Mouse (Mus musculus): ENCODE measurements at regions not wholly inside any gene's neighbourhood (a gene's known extent, or its start where the extent isn't known, plus 50 kb on each side); places are given as distances from the start of the nearest gene placed in this dataset.

DNA sequence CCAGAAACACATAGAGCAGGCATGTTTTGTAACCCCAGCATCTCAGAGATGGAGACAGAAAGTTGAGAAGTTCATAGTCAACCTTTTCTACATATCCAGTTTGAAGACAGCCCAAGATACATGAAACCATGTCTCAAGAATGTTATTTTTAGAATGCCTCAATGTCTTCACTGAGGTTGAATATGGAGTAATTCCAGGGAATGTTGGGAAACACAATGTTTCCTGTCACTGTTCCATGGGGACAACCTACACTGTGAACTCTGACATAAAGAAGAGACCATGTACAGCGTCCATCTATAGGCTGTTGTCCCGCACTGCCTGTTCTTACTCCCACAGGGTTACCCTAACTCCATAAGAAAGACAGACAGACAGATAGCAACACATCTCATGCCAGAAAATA is 89.8 kb upstream of the Mark1 start:
- no peak overlapping the region for H3K9ac ChIP-seq
- H3K4me1 ChIP-seq (replicated peaks): peaks cover 23% of the 10 kb centered on the region
- no peak for ATAC-seq (ENCODE audit: insufficient number of reproducible peaks, low FRiP score)
- H3K4me2 ChIP-seq: no peak overlapping the region
- no peaks in the 10 kb centered on the region for H3K36me3 ChIP-seq
- H3K4me3 ChIP-seq: no peak overlapping the region
- H3K9me3 ChIP-seq (replicated peaks): 0 out of 2 replicates have a peak, but pooled peaks cover 2% of the 10 kb centered on the region
- 74% methylated on average over 2 of the region's 2 CpGs for WGBS
- no peak overlapping the region; the same call in 1 of the 2 replicates for H3K27ac ChIP-seq (ENCODE audit: poor library complexity, severe bottlenecking)
- H3K27me3 ChIP-seq (replicated peaks): no peaks in the 10 kb centered on the region

DNA sequence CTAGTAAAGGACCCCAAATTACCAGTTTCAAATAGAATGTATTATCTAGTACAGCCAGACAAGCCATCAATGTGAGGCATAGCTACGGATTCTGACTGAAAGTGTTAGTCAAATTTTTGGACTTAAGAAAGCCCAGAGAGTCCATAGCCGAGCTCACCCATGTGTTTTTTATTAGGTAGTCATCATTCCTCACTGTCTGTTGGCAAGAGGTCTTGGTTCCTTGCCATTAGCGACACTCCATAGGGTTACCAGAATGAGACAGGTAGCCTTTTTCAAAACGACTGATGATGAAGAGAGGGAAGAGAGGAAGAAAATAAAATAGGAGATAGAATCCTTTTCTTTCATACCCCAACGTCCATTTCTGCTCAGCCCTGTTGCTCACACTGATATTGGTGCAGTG is 83.8 kb upstream of the Mark1 start:
- no peak overlapping the region for H3K9ac ChIP-seq
- no peak overlapping the region for H3K4me2 ChIP-seq
- no peak overlapping the region for H3K4me3 ChIP-seq
- 0 out of 2 replicates have a peak, but pooled peaks cover 2% of the 10 kb centered on the region for H3K9me3 ChIP-seq (replicated peaks)
- WGBS: 72% methylated on average over 5 of the region's 5 CpGs
- H3K27me3 ChIP-seq (replicated peaks): no peaks in the 10 kb centered on the region
- no peak overlapping the region for H3K27ac ChIP-seq (ENCODE audit: poor library complexity, severe bottlenecking)
- 0 out of 2 replicates have a peak, but pooled peaks cover 2% of the 10 kb centered on the region for H3K4me1 ChIP-seq (replicated peaks)
- no peak for ATAC-seq (ENCODE audit: insufficient number of reproducible peaks, low FRiP score)
- H3K36me3 ChIP-seq: no peaks in the 10 kb centered on the region

GRCm38 (mm10) chr1:185080118-185080517 is 80.7 kb upstream of the Mark1 start:
- 50% methylated on average over 3 of the region's 3 CpGs for WGBS
- Histone ChIP-seq H3K4me3 (no peak overlapping the region), H3K9ac (no peak overlapping the region), H3K27me3 (replicated peaks) (no peaks in the 10 kb centered on the region), H3K4me1 (replicated peaks) (no peaks in the 10 kb centered on the region), H3K27ac (ENCODE audit: poor library complexity, severe bottlenecking) (no peak overlapping the region), H3K36me3 (no peaks in the 10 kb centered on the region), H3K4me2 (no peak overlapping the region), H3K9me3 (replicated peaks) (no peaks in the 10 kb centered on the region)
- no peak for ATAC-seq (ENCODE audit: insufficient number of reproducible peaks, low FRiP score)

GRCm38 (mm10) chr1:185079331-185079880 is 80.0 kb upstream of the Mark1 start:
- Histone ChIP-seq H3K36me3 (no peaks in the 10 kb centered on the region), H3K9me3 (replicated peaks) (no peaks in the 10 kb centered on the region), H3K27me3 (replicated peaks) (no peaks in the 10 kb centered on the region), H3K27ac (ENCODE audit: poor library complexity, severe bottlenecking) (no peak overlapping the region), H3K9ac (no peak overlapping the region), H3K4me1 (replicated peaks) (no peaks in the 10 kb centered on the region), H3K4me2 (no peak overlapping the region), H3K4me3 (no peak overlapping the region)
- 46% methylated on average over 5 of the region's 5 CpGs for WGBS
- no peak for ATAC-seq (ENCODE audit: insufficient number of reproducible peaks, low FRiP score)

- 80% methylated on average over 5 of the region's 5 CpGs for WGBS
- no peak for ATAC-seq (ENCODE audit: insufficient number of reproducible peaks, low FRiP score)
- H3K36me3 ChIP-seq: no peaks in the 10 kb centered on the region
- H3K9ac ChIP-seq: no peak overlapping the region
- H3K27ac ChIP-seq (ENCODE audit: poor library complexity, severe bottlenecking): no peak overlapping the region
- H3K4me2 ChIP-seq: no peak overlapping the region
- H3K27me3 ChIP-seq (replicated peaks): no peaks in the 10 kb centered on the region
- no peak overlapping the region for H3K4me3 ChIP-seq
- no peaks in the 10 kb centered on the region for H3K4me1 ChIP-seq (replicated peaks)
- H3K9me3 ChIP-seq (replicated peaks): no peaks in the 10 kb centered on the region
These were observed 74.6 kb upstream of the Mark1 start for GRCm38 (mm10) chr1:185074001-185074400.

DNA sequence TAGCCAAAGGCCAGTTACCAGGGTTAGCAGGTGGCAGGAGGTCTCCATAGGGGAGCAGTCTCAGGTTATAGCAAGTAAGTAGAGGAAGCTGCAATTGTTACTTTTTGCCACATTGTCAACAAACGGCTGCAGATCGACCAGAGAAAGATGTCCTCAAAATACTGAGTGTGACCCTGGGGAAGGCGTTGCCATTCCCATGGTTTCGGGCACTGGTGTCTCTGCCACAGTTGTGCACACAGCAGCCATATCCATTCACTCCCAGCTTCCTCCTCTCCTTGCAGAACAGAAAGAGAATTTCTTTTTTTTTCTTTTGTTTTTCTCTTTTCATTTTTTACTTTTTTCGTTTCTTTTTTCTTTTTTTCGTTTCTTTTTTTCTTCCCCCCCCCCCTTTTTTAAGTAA is 73.4 kb upstream of the Mark1 start:
- no peak for ATAC-seq (ENCODE audit: insufficient number of reproducible peaks, low FRiP score)
- no peak overlapping the region for H3K9ac ChIP-seq
- peaks cover 6% of the 10 kb centered on the region for H3K4me1 ChIP-seq (replicated peaks)
- no peaks in the 10 kb centered on the region for H3K36me3 ChIP-seq
- 71% methylated on average over 6 of the region's 6 CpGs for WGBS
- H3K27ac ChIP-seq (ENCODE audit: poor library complexity, severe bottlenecking): no peak overlapping the region
- no peaks in the 10 kb centered on the region for H3K9me3 ChIP-seq (replicated peaks)
- no peaks in the 10 kb centered on the region for H3K27me3 ChIP-seq (replicated peaks)
- no peak overlapping the region for H3K4me3 ChIP-seq
- H3K4me2 ChIP-seq: no peak overlapping the region

DNA sequence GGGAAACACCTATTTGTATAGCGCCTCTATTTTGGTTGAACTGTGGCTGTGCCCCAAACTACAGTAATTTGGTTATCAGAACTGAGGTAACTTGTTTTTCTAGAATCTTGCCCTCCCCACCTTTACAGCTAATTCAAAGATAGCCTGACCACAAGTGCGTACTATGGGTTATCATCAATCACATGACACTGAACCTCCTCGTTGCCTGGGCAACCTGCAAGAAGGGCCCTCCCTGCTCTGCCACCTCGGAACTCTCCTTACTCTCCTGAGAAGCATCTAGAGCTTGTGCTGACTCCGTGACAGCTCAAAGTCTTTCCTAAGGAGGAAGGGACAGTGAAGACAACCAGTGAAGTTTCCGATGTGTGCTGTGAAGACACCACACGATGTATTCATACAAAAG is 72.2 kb upstream of the Mark1 start:
- Histone ChIP-seq H3K4me3 (no peak overlapping the region), H3K4me1 (replicated peaks) (peaks cover 11% of the 10 kb centered on the region), H3K4me2 (no peak overlapping the region), H3K36me3 (no peaks in the 10 kb centered on the region), H3K27ac (ENCODE audit: poor library complexity, severe bottlenecking) (no peak overlapping the region), H3K9ac (no peak overlapping the region), H3K9me3 (replicated peaks) (no peaks in the 10 kb centered on the region), H3K27me3 (replicated peaks) (no peaks in the 10 kb centered on the region)
- ATAC-seq (ENCODE audit: insufficient number of reproducible peaks, low FRiP score): no peak
- WGBS: 47% methylated on average over 7 of the region's 7 CpGs

DNA sequence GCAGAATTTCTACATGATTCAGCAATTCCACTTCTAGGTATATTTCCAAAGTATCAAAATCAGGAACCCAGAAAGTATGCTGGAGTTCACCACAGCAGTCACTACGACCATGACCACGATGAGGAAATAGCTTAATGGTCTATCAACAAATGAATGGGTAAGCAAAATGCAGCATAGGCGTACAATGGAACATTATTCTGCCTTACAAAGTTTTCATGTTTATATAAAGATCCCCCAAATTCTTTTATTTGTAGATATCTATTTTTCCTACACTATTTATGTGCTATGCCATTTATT is 71.4 kb upstream of the Mark1 start:
- H3K4me1 ChIP-seq (replicated peaks): peaks cover 11% of the 10 kb centered on the region
- 84% methylated on average over 3 of the region's 3 CpGs for WGBS
- H3K36me3 ChIP-seq: no peaks in the 10 kb centered on the region
- no peaks in the 10 kb centered on the region for H3K9me3 ChIP-seq (replicated peaks)
- H3K9ac ChIP-seq: no peak overlapping the region
- H3K4me2 ChIP-seq: no peak overlapping the region
- no peaks in the 10 kb centered on the region for H3K27me3 ChIP-seq (replicated peaks)
- no peak for ATAC-seq (ENCODE audit: insufficient number of reproducible peaks, low FRiP score)
- no peak overlapping the region for H3K27ac ChIP-seq (ENCODE audit: poor library complexity, severe bottlenecking)
- no peak overlapping the region for H3K4me3 ChIP-seq

DNA sequence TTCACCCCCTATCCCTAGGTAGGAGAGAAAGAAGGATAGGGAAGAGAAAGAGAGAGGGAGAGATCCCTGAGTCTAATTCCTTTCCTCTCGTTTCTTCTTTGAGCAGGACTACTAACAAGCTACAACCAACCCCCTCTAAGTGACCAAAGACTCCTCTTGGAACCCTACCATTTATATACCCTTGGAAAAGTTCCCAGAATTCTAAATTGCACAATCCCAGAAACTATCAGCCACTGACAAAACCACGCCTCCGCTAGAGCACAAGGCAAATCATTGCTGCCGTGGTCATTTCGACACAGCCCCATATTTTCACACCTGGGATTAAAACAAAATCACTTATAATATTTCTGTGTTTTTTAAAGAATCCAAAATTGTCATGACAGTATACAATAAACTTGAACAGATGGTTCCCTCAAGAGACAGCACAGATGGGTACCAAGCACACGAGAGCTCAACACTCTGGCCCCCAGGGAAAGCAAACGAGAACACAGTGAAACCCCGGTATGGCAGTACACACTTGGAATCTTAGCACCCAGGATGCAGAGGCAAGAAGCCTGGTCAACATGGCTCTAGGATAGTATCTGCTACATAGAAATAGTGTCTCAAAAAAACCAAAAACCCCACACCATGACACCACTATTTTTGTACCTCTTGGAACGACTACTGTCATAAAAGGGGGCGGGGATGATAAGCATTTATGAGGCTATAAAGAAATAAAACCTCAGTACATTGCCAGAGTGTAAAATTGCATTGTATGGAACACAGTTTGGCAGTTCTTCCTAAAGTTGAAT is 70.9 kb upstream of the Mark1 start:
- Histone ChIP-seq H3K9ac (no peak overlapping the region), H3K9me3 (replicated peaks) (no peaks in the 10 kb centered on the region), H3K4me1 (replicated peaks) (peaks cover 11% of the 10 kb centered on the region), H3K27ac (ENCODE audit: poor library complexity, severe bottlenecking) (no peak overlapping the region), H3K4me2 (no peak overlapping the region), H3K27me3 (replicated peaks) (no peaks in the 10 kb centered on the region), H3K4me3 (no peak overlapping the region), H3K36me3 (no peaks in the 10 kb centered on the region)
- WGBS: 76% methylated on average over 10 of the region's 10 CpGs
- ATAC-seq (ENCODE audit: insufficient number of reproducible peaks, low FRiP score): no peak

DNA sequence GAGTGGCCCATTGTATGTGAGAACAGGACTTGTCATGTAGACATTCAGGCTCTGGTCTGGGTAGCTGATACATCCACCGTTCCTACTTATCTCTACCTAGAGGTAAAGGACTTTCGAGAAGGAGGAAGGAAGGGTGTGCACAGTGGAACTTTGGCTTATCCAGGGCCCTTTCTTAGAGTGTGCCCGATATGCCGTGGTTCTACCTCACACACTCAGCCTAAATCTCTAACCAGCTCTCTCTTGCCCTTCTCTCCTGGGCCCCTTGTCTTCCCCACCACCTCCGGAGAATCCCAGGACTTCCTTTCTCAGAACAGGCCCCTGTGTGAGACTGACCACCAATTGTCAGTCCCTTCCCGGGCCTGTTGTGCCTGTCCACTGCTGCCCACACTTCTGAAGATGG is 68.8 kb upstream of the Mark1 start:
- ATAC-seq (ENCODE audit: insufficient number of reproducible peaks, low FRiP score): no peak
- H3K27ac ChIP-seq (ENCODE audit: poor library complexity, severe bottlenecking): no peak overlapping the region
- H3K4me3 ChIP-seq: no peak overlapping the region
- no peaks in the 10 kb centered on the region for H3K9me3 ChIP-seq (replicated peaks)
- H3K27me3 ChIP-seq (replicated peaks): no peaks in the 10 kb centered on the region
- no peaks in the 10 kb centered on the region for H3K36me3 ChIP-seq
- H3K4me2 ChIP-seq: no peak overlapping the region
- no peak overlapping the region for H3K9ac ChIP-seq
- WGBS: 42% methylated on average over 6 of the region's 6 CpGs
- H3K4me1 ChIP-seq (replicated peaks): peaks cover 11% of the 10 kb centered on the region

DNA sequence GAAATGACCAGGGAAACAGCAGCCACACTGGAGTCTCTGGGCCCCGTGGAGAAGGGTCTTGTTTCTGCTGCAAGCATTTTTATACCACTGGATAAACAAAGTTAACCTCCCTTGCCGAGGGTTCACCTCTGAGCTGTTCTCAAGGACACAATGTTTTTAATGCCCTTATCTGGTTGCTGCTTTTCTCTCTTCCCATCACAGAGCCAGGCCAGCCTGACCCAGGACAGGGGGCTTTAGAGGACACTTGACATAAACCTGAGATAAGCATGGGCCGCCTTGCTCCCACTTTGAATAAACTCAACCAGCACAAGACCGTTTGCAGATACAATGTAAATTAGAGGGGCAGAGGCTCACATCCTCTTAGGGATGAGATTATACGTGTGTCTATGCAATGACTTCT is 68.3 kb upstream of the Mark1 start:
- Histone ChIP-seq H3K9me3 (replicated peaks) (no peaks in the 10 kb centered on the region), H3K4me2 (no peak overlapping the region), H3K36me3 (no peaks in the 10 kb centered on the region), H3K27me3 (replicated peaks) (no peaks in the 10 kb centered on the region), H3K4me3 (no peak overlapping the region), H3K9ac (no peak overlapping the region), H3K4me1 (replicated peaks) (peaks cover 11% of the 10 kb centered on the region), H3K27ac (ENCODE audit: poor library complexity, severe bottlenecking) (no peak overlapping the region)
- no peak for ATAC-seq (ENCODE audit: insufficient number of reproducible peaks, low FRiP score)
- WGBS: 25% methylated on average over 5 of the region's 5 CpGs

DNA sequence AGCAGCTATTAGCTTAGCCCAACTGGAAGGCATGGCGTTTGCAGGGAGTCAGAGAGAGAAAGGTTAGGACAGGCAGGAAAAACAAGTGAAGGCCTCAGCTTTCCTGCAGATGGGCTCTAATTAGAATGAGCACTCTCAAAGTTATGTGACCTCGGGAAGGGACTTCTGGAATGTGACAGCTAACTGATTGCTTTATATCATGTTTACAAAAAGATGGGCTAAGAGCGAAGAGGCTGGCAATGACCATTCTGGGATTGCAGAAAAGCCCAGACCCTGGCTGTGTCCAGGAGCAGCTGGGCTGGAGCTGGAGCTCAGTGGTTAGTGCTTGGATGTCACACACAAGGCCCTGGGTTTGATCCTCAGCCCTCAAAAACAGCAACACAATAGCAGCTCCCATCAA is 65.7 kb upstream of the Mark1 start:
- Histone ChIP-seq H3K4me1 (replicated peaks) (peaks cover 11% of the 10 kb centered on the region), H3K4me2 (no peak overlapping the region), H3K27ac (ENCODE audit: poor library complexity, severe bottlenecking) (no peak overlapping the region), H3K4me3 (no peak overlapping the region), H3K27me3 (replicated peaks) (no peaks in the 10 kb centered on the region), H3K9ac (no peak overlapping the region), H3K9me3 (replicated peaks) (no peaks in the 10 kb centered on the region), H3K36me3 (no peaks in the 10 kb centered on the region)
- 36% methylated on average over 3 of the region's 3 CpGs for WGBS
- ATAC-seq (ENCODE audit: insufficient number of reproducible peaks, low FRiP score): no peak
